23 mouse cellular contexts compared by ENCODE assay signal in the genomic region with DNA sequence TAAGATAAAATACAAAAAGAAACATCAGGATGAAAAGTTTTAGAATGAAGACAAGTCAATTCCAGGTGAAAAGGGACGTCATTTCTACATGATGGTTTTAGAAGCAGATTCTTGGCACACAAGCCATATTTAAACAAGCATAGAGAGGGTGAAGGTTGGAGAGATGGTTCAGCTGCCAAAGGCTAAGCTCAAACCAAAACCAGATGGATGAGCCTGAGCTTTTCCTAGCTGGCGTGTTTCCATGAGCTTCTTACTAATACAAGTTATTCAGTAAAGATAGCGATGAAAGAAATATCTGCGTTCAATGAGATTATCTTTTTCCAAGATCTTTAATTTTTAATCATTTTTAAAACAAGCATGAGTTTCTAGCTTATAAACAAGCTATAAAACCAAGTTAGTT.
A peak's percentile ranks its signal among the peaks of the same experiment; 100 is the strongest.
DNase-seq lines count a peak whose midpoint lies in the region; ATAC-seq lines count a peak whose summit lies in the region.
"Had no signal": no experiment of that assay in that cellular context is flagged by ENCODE, and none has a peak within 500 bp of the region (broad histone marks: within the 10 kb centered on the region; RNA-seq: fewer than 3 reads in every experiment).

No protein-coding gene starts in this region.

- H3K27me3 ChIP-seq in embryonic facial prominence, embryonic 14.5 days (replicated peaks; ENCODE audit: control insufficient read depth, insufficient read depth, low read length) = no peaks in the 10 kb centered on the region
- H3K27me3 ChIP-seq: limb, embryonic 13.5 days; liver, embryonic 15.5 days; Patski; stomach, embryonic 15.5 days had no signal

- no peak overlapping the region for H3K4me3 ChIP-seq in embryonic facial prominence, embryonic 14.5 days (ENCODE audit: low read depth, low read length)
- H3K4me3 ChIP-seq: heart, embryonic 10.5 days; limb, embryonic 13.5 days; liver, embryonic 15.5 days; midbrain, embryonic 10.5 days; stomach, embryonic 15.5 days had no signal

- no peaks in the 10 kb centered on the region for H3K36me3 ChIP-seq in embryonic facial prominence, embryonic 14.5 days (ENCODE audit: control insufficient read depth, insufficient read depth, low read length)
- H3K36me3 ChIP-seq: liver, embryonic 15.5 days; stomach, embryonic 15.5 days had no signal

- whole genome bisulfite sequencing in embryonic facial prominence, embryonic 14.5 days = 56% methylated on average over 4 of the region's 4 CpGs

- H3K4me2 ChIP-seq in embryonic facial prominence, embryonic 14.5 days (ENCODE audit: low read depth, low read length) = no peak overlapping the region
- H3K4me2 ChIP-seq: hindbrain, embryonic 14.5 days; limb, embryonic 13.5 days; liver, embryonic 15.5 days; stomach, embryonic 15.5 days had no signal

- intact Hi-C loops in left cerebral cortex, postnatal 25 days (cut with DNase I) = no loop called here

- H3K27ac ChIP-seq in embryonic facial prominence, embryonic 14.5 days (replicated peaks; ENCODE audit: low read depth, low read length) = no peak overlapping the region
- H3K27ac ChIP-seq: heart, embryonic 10.5 days; hindbrain, embryonic 14.5 days; kidney, postnatal 0 days; limb, embryonic 13.5 days; liver, embryonic 15.5 days; macrophage; midbrain, embryonic 10.5 days; stomach, embryonic 15.5 days had no signal

- ATAC-seq in embryonic facial prominence, embryonic 14.5 days (ENCODE audit: low read depth) = no peak
- no peak for ATAC-seq in frontal cortex, adult (ENCODE audit: low TSS enrichment)
- ATAC-seq: forebrain, embryonic 14.5 days; inflammation-experienced regulatory T-cells, adult 6 months; Patski had no signal

- peak; percentile 61 for DNase-seq in cerebellum, adult 11-12 months
- no peak for DNase-seq in cerebellum, postnatal 4 days (ENCODE audit: low spot score in 2 of 2)
- peak; percentile 82 for DNase-seq in NIH3T3 (ENCODE audit: low read depth)
- peak; percentile 82 for DNase-seq in cerebellum, adult 9-10 months
- peak; percentile 76 for DNase-seq in embryonic facial prominence, embryonic 14.5 days (ENCODE audit: low spot score)
- DNase-seq in thymus, postnatal 25 days = no peak
- DNase-seq in left cerebral cortex, postnatal 25 days (ENCODE audit: low spot score in 2 of 2) = no peak
- DNase-seq: adrenal gland, postnatal 25 days; heart, postnatal 4 days; kidney, adult 18-20 months; thymus, postnatal 36 days had no signal

- H3K4me1 ChIP-seq in embryonic facial prominence, embryonic 14.5 days (ENCODE audit: control insufficient read depth, insufficient read depth, low read length) = 0 out of 2 replicates have a peak, but pooled peaks cover 2% of the 10 kb centered on the region
- H3K4me1 ChIP-seq: heart, embryonic 10.5 days; limb, embryonic 13.5 days; liver, embryonic 15.5 days; midbrain, embryonic 10.5 days had no signal

- H3K9me3 ChIP-seq in embryonic facial prominence, embryonic 14.5 days (ENCODE audit: control insufficient read depth, low read length) = no peaks in the 10 kb centered on the region
- H3K9me3 ChIP-seq: heart, embryonic 10.5 days; limb, embryonic 13.5 days; liver, embryonic 15.5 days; midbrain, embryonic 10.5 days; stomach, embryonic 15.5 days had no signal

- H3K9ac ChIP-seq in embryonic facial prominence, embryonic 14.5 days (ENCODE audit: low read depth, low read length) = no peak overlapping the region
- H3K9ac ChIP-seq: hindbrain, embryonic 14.5 days; limb, embryonic 13.5 days; liver, embryonic 15.5 days; stomach, embryonic 15.5 days had no signal

Comparison
In these comparisons a context has a peak if more than half of its experiments do, and no peak if none do; other contexts are left out.
1. DNase-seq: peak in cerebellum, adult 11-12 months (single experiment), NIH3T3 (single experiment), cerebellum, adult 9-10 months (single experiment) and embryonic facial prominence, embryonic 14.5 days (single experiment); none in cerebellum, postnatal 4 days (0 of 2), thymus, postnatal 25 days (single experiment) and left cerebral cortex, postnatal 25 days (0 of 2).